Mouse (Mus musculus) lung, postnatal 0 days (tissue): ENCODE measurements around the gene Spink4. TPM values are rescaled to one million over a fixed set of nuclear protein-coding genes. Genes with fewer than 3 reads are reported as not detected.

Experiments
- ATAC-seq: fragments of 200-750 bp; cut with Nextera tagmentation; 2 replicates; pipeline ENCODE4 v1.8.0; 2017; ENCODE audit warnings: moderate library complexity
- DNase-seq: peaks from one replicate; pipeline ENCODE4 v3.0.0-alpha.2; 2016; ENCODE audit warnings: low spot score
- H3K27ac ChIP-seq: fragments of 300-500 bp; sonication (generic); 2 replicates; pipeline ENCODE4 v1.5.1; 2014; ENCODE audit warnings: antibody characterized with exemption, mild to moderate bottlenecking, low read length, mixed read lengths
- H3K27me3 ChIP-seq: fragments of 300-500 bp; sonication (generic); replicated peaks from 2 replicates; pipeline ENCODE4 v1.6.1; 2014; ENCODE audit warnings: low read length, mixed read lengths; ENCODE audit not compliant: insufficient read depth
- H3K36me3 ChIP-seq: fragments of 300-500 bp; sonication (generic); 2 replicates; pipeline ENCODE4 v1.6.1; 2014; ENCODE audit warnings: low read length, mixed read lengths; ENCODE audit not compliant: insufficient read depth
- H3K4me1 ChIP-seq: fragments of 300-500 bp; sonication (generic); 2 replicates; pipeline ENCODE4 v1.6.1; 2014; ENCODE audit warnings: antibody characterized with exemption, low read depth, low read length, mixed read lengths; ENCODE audit not compliant: insufficient read depth
- H3K4me2 ChIP-seq: fragments of 300-500 bp; sonication (generic); replicated peaks from 2 replicates; pipeline ENCODE4 v1.6.1; 2014; ENCODE audit warnings: low read depth, mild to moderate bottlenecking, low read length, moderate library complexity, mixed read lengths
- H3K4me3 ChIP-seq: fragments of 300-500 bp; sonication (generic); 2 replicates; pipeline ENCODE4 v1.5.1; 2014; ENCODE audit warnings: low read depth, low read length
- H3K9ac ChIP-seq: fragments of 300-500 bp; sonication (generic); replicated peaks from 2 replicates; pipeline ENCODE4 v1.6.1; 2014; ENCODE audit warnings: low read depth, mild to moderate bottlenecking
- H3K9me3 ChIP-seq: fragments of 300-500 bp; sonication (generic); 2 replicates; pipeline ENCODE4 v1.6.1; 2016; ENCODE audit warnings: low read length, mixed read lengths
- CTCF ChIP-seq: IDR thresholded peaks from 2 replicates; pipeline ENCODE4 v1.5.1; 2016; ENCODE audit warnings: antibody characterized with exemption, mild to moderate bottlenecking
- EP300 ChIP-seq: IDR thresholded peaks from 2 replicates; pipeline ENCODE4 v1.6.1; 2016; ENCODE audit warnings: antibody characterized with exemption, mild to moderate bottlenecking, control low read depth
- WGBS: fragments of 180-500 bp; shearing (Covaris S2); extraction: QIAGEN DNeasy Blood & Tissue Kit; methylation state at CpG from one replicate; pipeline ENCODE4 v1.1.7; 2014; 5-methylcytosine and 5-hydroxymethylcytosine counted together
- polyA plus RNA-seq: library from polyadenylated mRNA; unstranded; fragments of >200 nt; fragmentation: Nextera tagmentation; extraction: Ambion mirVana; gene quantifications from 2 replicates; pipeline ENCODE4 v1.2.1, GENCODE M21; 2015

Gene Spink4
- polyA plus RNA-seq, 1 experiment from 2014 or later, result 3.5 TPM

- TF ChIP-seq CTCF (no peak), EP300 (no peak)
- no peak overlapping the region for H3K9ac ChIP-seq
- H3K27me3 ChIP-seq, result no peaks in the 10 kb centered on the region
- H3K4me2 ChIP-seq, result no peak overlapping the region
- no peaks in the 10 kb centered on the region for H3K9me3 ChIP-seq
- DNase-seq (no peak), ATAC-seq (no peak)
- no peaks in the 10 kb centered on the region for H3K4me1 ChIP-seq
- 64% methylated on average over 4 of the region's 4 CpGs for WGBS
- no peak overlapping the region for H3K4me3 ChIP-seq
- peaks cover 11% of the 10 kb centered on the region; the same call in 1 of the 2 replicates for H3K36me3 ChIP-seq
- H3K27ac ChIP-seq, result no peak overlapping the region; the same call in 1 of the 2 replicates
Observed at GRCm38 (mm10) chr4:40969161-40969560, 49.3 kb downstream of the Spink4 start.

DNA sequence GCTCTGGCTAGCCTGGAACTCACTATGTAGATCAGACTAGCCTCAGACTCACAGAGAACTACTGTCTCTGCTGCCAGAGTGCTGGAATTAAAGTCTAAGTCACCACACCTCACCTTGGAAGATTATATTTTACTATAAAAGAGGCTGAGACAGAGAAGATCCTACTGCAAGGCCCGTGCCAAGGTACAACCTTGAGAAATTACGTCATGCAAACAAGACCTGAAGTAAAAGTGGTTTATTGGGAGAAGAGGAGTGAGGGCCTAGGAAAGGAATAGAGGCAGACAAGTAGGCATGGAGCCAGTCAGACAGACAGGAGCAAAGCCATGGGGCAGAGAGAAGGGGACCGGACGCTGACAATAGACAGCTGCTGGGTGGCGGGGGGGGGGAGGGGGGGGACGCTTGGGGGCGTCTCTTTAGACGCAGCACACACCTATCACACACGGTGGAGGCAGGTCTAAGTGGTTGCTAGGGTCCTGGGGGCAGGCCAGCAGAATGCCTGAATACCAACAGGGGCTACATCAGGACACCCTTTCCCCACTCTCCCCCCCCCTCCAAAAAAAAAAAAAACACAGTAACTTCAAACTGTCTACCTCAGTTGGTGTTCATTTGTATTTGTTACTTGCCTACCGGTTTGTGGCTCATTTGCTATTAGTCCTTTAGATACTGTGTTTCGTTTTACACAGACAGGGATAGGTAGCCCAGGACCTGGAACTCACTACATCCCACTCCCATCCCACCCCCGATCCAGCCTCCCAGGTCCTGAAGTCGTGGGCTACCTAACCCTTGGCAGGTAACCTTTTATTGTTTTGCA, 50.1 kb downstream of the Spink4 start:
- Histone ChIP-seq H3K9me3 (no peaks in the 10 kb centered on the region), H3K9ac (peak overlapping the region; percentile 80), H3K4me2 (peak overlapping the region; percentile 72), H3K4me3 (peak overlapping the region; percentile 84), H3K27me3 (no peaks in the 10 kb centered on the region), H3K4me1 (no peaks in the 10 kb centered on the region), H3K27ac (peak overlapping the region; percentile 97), H3K36me3 (peaks cover 7% of the 10 kb centered on the region; the same call in 1 of the 2 replicates)
- 8% methylated on average over 9 of the region's 13 CpGs for WGBS
- DNase-seq, result peak; percentile 51
- TF ChIP-seq CTCF (no peak), EP300 (no peak)
- ATAC-seq, result peak; percentile 10

GRCm38 (mm10) chr4:40970592-40970841, 50.7 kb downstream of the Spink4 start:
- Histone ChIP-seq H3K4me2 (peak overlapping the region; percentile 72), H3K4me3 (peak overlapping the region; percentile 84), H3K27me3 (no peaks in the 10 kb centered on the region), H3K4me1 (no peaks in the 10 kb centered on the region), H3K27ac (peak overlapping the region; percentile 97), H3K9ac (peak overlapping the region; percentile 80), H3K36me3 (peaks cover 7% of the 10 kb centered on the region; the same call in 1 of the 2 replicates), H3K9me3 (no peaks in the 10 kb centered on the region)
- DNase-seq (no peak), ATAC-seq (no peak; the same call in 1 of the 2 replicates)
- TF ChIP-seq EP300 (no peak), CTCF (no peak)
- WGBS, result 0% methylated on average over 14 of the region's 16 CpGs

DNA sequence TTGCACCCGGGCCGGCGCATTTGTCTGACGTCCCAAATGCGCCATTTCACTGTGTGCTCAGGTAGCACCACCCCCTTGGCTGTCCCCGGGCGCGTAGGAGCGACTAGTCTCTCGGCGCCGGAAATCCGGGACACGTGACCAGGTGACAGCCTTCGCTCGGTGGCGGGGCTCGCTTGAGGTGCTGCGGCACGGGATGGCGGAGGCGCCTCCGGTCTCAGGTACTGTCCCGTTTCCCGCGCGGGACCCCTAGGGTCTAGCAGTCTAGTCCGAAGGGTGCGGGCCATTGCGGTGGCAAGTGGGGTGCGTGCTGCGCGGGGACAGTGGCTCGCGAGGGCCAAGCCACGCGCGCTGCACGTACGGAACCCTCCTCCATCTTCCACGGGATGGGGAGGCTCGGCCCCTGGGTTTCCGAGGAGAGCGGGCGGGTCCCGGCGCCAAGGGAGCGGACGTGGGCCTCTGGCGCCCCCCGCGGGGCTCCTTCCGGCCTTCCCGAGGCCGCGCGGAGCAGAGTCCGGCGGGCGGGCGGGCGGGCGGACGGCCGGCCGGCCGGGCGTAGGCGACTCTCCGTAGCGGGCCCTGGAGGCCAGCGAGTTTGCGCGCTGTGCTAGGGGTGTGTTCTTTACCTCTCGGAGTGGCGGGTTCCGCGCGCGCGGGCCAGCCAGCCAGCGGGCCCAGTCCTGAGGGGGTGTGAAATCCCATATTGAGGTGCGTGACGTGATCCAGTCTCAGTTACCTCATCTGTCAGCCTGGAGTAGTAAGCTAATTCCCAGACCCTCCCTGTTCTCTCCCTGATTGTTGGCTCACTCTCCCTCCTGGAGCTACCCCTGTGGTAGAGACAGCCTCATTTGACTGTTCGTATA, 51.2 kb downstream of the Spink4 start, which contains the start of gene Nfx1:
Nfx1 (plus strand) TSS at position 65 of the 860 bp plus-strand sequence.
- no peaks in the 10 kb centered on the region for H3K27me3 ChIP-seq
- no peaks in the 10 kb centered on the region for H3K9me3 ChIP-seq
- peak within 1 kb of the TSS; percentile 84 for H3K4me3 ChIP-seq
- peak within 1 kb of the TSS; percentile 97 for H3K27ac ChIP-seq
- peak within 1 kb of the TSS; percentile 72 for H3K4me2 ChIP-seq
- TF ChIP-seq EP300 (peak; percentile 37; the same call in 1 of the 2 replicates), CTCF (peak; percentile 1)
- WGBS, result under 1% methylated on average over 68 of the region's 85 CpGs
- peak within 1 kb of the TSS; percentile 80 for H3K9ac ChIP-seq
- ATAC-seq (peak; percentile 96), DNase-seq (peak; percentile 98)
- peaks cover 2% of the 10 kb centered on the region; the same call in 1 of the 2 replicates for H3K36me3 ChIP-seq
- H3K4me1 ChIP-seq, result no peaks in the 10 kb centered on the region

- DNase-seq, result peak; percentile 78
- 20% methylated on average over 13 of the region's 13 CpGs for WGBS
Observed at GRCm38 (mm10) chr4:40971744-40972143, 51.9 kb downstream of the Spink4 start.

GRCm38 (mm10) chr4:40974011-40974410, 54.2 kb downstream of the Spink4 start:
- Histone ChIP-seq H3K27me3 (no peaks in the 10 kb centered on the region), H3K27ac (no peak overlapping the region), H3K4me2 (no peak overlapping the region), H3K9ac (no peak overlapping the region), H3K9me3 (no peaks in the 10 kb centered on the region), H3K4me1 (no peaks in the 10 kb centered on the region), H3K36me3 (peaks cover 6% of the 10 kb centered on the region; the same call in 1 of the 2 replicates), H3K4me3 (no peak overlapping the region)
- TF ChIP-seq EP300 (no peak), CTCF (no peak)
- DNase-seq (no peak), ATAC-seq (no peak)
- WGBS, result 83% methylated on average over 1 of the region's 1 CpGs

More at GRCm38 (mm10) chr4:40971744-40972143, 51.9 kb downstream of the Spink4 start:
- H3K4me2 ChIP-seq, result peak overlapping the region; percentile 72
- H3K9ac ChIP-seq, result peak overlapping the region; percentile 80; the same call in 1 of the 2 replicates
- peak overlapping the region; percentile 97 for H3K27ac ChIP-seq
- H3K4me3 ChIP-seq, result peak overlapping the region; percentile 84
- no peaks in the 10 kb centered on the region for H3K27me3 ChIP-seq
- H3K36me3 ChIP-seq, result peaks cover 4% of the 10 kb centered on the region; the same call in 1 of the 2 replicates
- H3K9me3 ChIP-seq, result no peaks in the 10 kb centered on the region
- peak; percentile 77 for TF ChIP-seq CTCF
- 0 out of 2 replicates have a peak, but pooled peaks have one; percentile 14 for TF ChIP-seq EP300
- ATAC-seq, result no peak
- H3K4me1 ChIP-seq, result no peaks in the 10 kb centered on the region
